Mouse (Mus musculus) midbrain, embryonic 12.5 days (tissue): ENCODE results near the gene Ddost. TPM values are rescaled to one million over a fixed set of nuclear protein-coding genes. Genes with fewer than 3 reads are reported as not detected.

Experiments used
- ATAC-seq: fragments of 200-750 bp; cut with Nextera tagmentation; 2 replicates; pipeline ENCODE4 v1.8.0; 2017; ENCODE audit warnings: low read depth, moderate TSS enrichment, moderate library complexity; ENCODE audit not compliant: low FRiP score
- H3K27ac ChIP-seq: fragments of 300-500 bp; sonication (generic); replicated peaks from 2 replicates; pipeline ENCODE4 v1.5.1; 2016; ENCODE audit warnings: mild to moderate bottlenecking
- H3K27me3 ChIP-seq: fragments of 300-500 bp; sonication (generic); 2 replicates; pipeline ENCODE4 v1.6.1; 2016; ENCODE audit warnings: mild to moderate bottlenecking
- H3K36me3 ChIP-seq: fragments of 300-500 bp; sonication (generic); 2 replicates; pipeline ENCODE4 v1.6.1; 2016
- H3K4me1 ChIP-seq: fragments of 300-500 bp; sonication (generic); 2 replicates; pipeline ENCODE4 v1.6.1; 2016
- H3K4me2 ChIP-seq: fragments of 300-500 bp; sonication (generic); replicated peaks from 2 replicates; pipeline ENCODE4 v1.6.1; 2016; ENCODE audit warnings: mild to moderate bottlenecking, moderate library complexity
- H3K4me3 ChIP-seq: fragments of 300-500 bp; sonication (generic); 2 replicates; pipeline ENCODE4 v1.5.1; 2016; ENCODE audit warnings: mild to moderate bottlenecking
- H3K9ac ChIP-seq: fragments of 300-500 bp; sonication (generic); replicated peaks from 2 replicates; pipeline ENCODE4 v1.6.1; 2016; ENCODE audit warnings: mild to moderate bottlenecking, moderate library complexity
- H3K9me3 ChIP-seq: fragments of 300-500 bp; sonication (generic); 2 replicates; pipeline ENCODE4 v1.6.1; 2016; ENCODE audit warnings: mild to moderate bottlenecking
- WGBS: fragments of 180-500 bp; shearing (Covaris S2); methylation state at CpG from one replicate; pipeline ENCODE4 v1.1.7; 2016; 5-methylcytosine and 5-hydroxymethylcytosine counted together
- microRNA-seq: library from miRNA; unstranded; fragments of <30 nt; microRNA quantifications from one replicate; pipeline ENCODE4, GENCODE M21; 2017
- polyA plus RNA-seq: library from polyadenylated mRNA; unstranded; fragments of >200 nt; fragmentation: Nextera tagmentation; extraction: Ambion mirVana; gene quantifications from 2 replicates; pipeline ENCODE4 v1.2.1, GENCODE M21; 2016

Ddost gene
- polyA plus RNA-seq, 1 experiment from 2014 or later: 216 TPM

DNA sequence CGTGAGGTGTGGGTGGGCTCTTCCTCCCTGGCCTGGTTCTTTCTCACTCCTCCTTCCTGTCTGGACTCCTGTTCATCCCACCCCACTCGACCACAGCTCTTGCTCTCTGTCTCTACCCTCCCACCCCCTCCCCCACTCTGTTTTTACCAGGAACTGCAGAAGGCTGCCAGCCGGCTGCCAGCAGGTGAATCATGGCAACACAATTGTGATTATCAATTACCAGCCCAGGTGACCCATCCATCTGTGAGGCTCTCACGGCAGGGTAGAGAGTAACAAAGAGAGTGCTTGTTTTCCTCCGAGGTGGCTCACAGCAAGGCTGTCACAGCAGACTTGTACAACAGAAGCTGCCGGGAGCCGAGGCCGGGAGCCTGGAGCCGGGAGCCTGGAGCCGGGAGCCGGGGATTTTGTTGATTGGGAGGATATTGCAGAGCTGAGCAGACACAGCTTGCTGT, 56.9 kb downstream of the Ddost start:
- WGBS: 9% methylated on average over 11 of the region's 11 CpGs
- ATAC-seq: no peak
- no peak overlapping the region for H3K4me3 ChIP-seq
- H3K4me2 ChIP-seq: peak overlapping the region; percentile 27
- H3K27me3 ChIP-seq: peaks cover 21% of the 10 kb centered on the region
- H3K9me3 ChIP-seq: no peaks in the 10 kb centered on the region
- H3K36me3 ChIP-seq: no peaks in the 10 kb centered on the region
- H3K9ac ChIP-seq: 0 out of 2 replicates have a peak overlapping the region, but pooled peaks have one; percentile 12
- H3K27ac ChIP-seq: 0 out of 2 replicates have a peak overlapping the region, but pooled peaks have one; percentile 7
- H3K4me1 ChIP-seq: peaks cover 9% of the 10 kb centered on the region

Small RNAs within 50 kb of the gene (microRNA-seq; reads per million reads assigned to microRNA genes)
- gene Gm27646: not detected
- gene Mir7019: 1.4 reads per million

Other genes with a start within 250 kb of the Ddost start
- gene Hp1bp3, start 88.4 kb upstream of the Ddost start, polyA plus RNA-seq: 217 and 228 TPM in 2 replicates
- 3.2 and 3.3 TPM in 2 replicates for gene Sh2d5, start 54.3 kb upstream of the Ddost start, polyA plus RNA-seq
- gene Kif17, start 54.3 kb upstream of the Ddost start, polyA plus RNA-seq: 0.63 and 1.2 TPM in 2 replicates
- 69.1 and 71.8 TPM in 2 replicates for gene Pink1, start 21.6 kb downstream of the Ddost start, polyA plus RNA-seq
- 1.6 and 1.8 TPM in 2 replicates for gene Cda, start 63.3 kb downstream of the Ddost start, polyA plus RNA-seq
- gene Fam43b, start 91.8 kb downstream of the Ddost start, polyA plus RNA-seq: 0.27 and 0.34 TPM in 2 replicates
- 16.0 and 17.5 TPM in 2 replicates for gene Mul1, start 129.9 kb downstream of the Ddost start, polyA plus RNA-seq
- gene Camk2n1, start 149.6 kb downstream of the Ddost start, polyA plus RNA-seq: 9.0 and 9.8 TPM in 2 replicates